Mouse (Mus musculus) E14TG2a.4 (cell line): ENCODE data around the gene Cd300lf.

ENCODE experiments used
- H3K27me3 ChIP-seq: 2 replicates; pipeline ENCODE4 v1.6.1; 2014; ENCODE audit warnings: low read length, control low read depth; ENCODE audit not compliant: insufficient read depth
- H3K36me3 ChIP-seq: 2 replicates; pipeline ENCODE4 v1.6.1; 2014; ENCODE audit warnings: low read length, control low read depth; ENCODE audit not compliant: insufficient read depth
- H3K4me1 ChIP-seq: replicated peaks from 2 replicates; pipeline ENCODE4 v1.6.1; 2014; ENCODE audit warnings: low read depth, low read length, control low read depth
- H3K4me3 ChIP-seq: replicated peaks from 2 replicates; pipeline ENCODE4 v1.5.1; 2014; ENCODE audit warnings: mild to moderate bottlenecking, low read length
- H3K9me3 ChIP-seq: 2 replicates; pipeline ENCODE4 v1.6.1; 2014; ENCODE audit warnings: low read length, control low read depth
- CTCF ChIP-seq: conservative IDR thresholded peaks from 2 replicates; pipeline ENCODE4 v1.5.1; 2014; ENCODE audit warnings: low read length
- NANOG ChIP-seq: IDR thresholded peaks from 2 replicates; pipeline ENCODE4 v1.6.1; 2014; ENCODE audit warnings: borderline replicate concordance, low read length, mixed read lengths
- POU5F1 ChIP-seq: IDR thresholded peaks from 2 replicates; pipeline ENCODE4 v1.6.1; 2014; ENCODE audit warnings: low read length, borderline replicate concordance

Cd300lf gene

DNA sequence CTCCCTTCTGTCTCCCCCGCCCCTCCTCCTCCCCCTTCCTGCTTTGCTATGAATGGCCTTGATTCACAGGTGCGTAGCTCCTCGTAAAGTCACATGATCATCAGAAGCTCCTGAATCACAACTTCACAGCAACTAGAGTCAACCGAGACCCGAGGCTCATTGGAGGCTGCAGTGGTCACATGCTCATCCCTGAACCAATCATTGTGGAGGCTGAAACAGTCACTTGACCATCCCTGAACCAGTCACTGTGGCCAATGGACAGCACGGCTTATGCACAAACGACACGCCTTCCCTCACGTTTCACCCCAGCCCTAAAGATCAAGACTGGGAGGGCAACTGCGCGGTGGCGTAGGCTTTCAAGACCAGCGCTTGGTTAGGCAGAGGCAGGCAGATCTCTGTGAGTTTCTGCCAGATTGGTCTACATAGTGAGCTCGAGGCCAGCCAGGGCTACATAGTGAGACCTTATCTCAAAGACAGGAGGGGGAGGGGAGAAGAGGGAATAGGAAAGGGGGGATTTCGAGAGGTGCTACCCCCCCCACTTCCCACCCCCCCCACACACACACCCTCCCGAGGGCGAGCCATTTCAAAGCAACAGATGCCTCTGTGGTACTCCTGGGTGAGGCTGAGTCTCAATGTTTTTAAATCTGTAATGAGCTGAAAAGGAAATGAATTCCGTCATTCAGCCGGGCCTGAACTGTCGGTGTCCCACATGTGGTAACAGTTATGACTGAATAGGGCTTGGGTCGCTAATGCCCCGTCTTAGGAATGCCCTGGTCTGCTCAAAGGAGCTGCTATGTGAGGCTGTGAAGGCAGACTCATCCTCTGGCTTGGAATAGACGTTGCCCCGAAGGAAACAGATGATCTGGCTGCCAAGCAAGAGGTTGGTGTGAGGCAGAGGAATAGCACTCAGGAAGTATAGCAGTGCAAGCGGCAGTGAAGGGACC, 30.1 kb downstream of the Cd300lf start:
- no peak for TF ChIP-seq NANOG
- TF ChIP-seq POU5F1 = no peak
- TF ChIP-seq CTCF = no peak
- Histone ChIP-seq H3K36me3 (peaks cover 6% of the 10 kb centered on the region), H3K27me3 (no peaks in the 10 kb centered on the region), H3K4me1 (peaks cover 69% of the 10 kb centered on the region), H3K4me3 (peak overlapping the region; percentile 44), H3K9me3 (no peaks in the 10 kb centered on the region)

DNA sequence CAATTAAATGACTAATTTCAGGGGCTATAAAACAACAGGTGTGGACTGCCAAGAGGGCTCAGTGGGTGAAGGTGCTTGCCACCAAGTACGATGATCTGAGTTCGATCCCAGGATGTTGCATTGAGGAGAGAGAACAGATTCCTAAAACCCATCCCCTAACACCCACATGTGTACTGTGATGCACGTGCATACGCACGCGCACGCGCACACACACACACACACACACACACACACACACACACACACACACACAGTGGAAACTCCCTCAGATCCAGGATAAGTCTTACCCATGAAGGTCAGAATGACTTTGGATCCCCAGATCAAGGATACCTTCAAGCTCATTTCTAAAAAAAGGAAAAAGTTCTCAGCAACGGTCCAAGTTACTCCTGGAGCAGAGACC, 31.7 kb downstream of the Cd300lf start:
- Histone ChIP-seq H3K36me3 (peaks cover 10% of the 10 kb centered on the region), H3K9me3 (no peaks in the 10 kb centered on the region), H3K4me3 (peak overlapping the region; percentile 61), H3K4me1 (peaks cover 71% of the 10 kb centered on the region), H3K27me3 (no peaks in the 10 kb centered on the region)
- TF ChIP-seq POU5F1 = no peak

DNA sequence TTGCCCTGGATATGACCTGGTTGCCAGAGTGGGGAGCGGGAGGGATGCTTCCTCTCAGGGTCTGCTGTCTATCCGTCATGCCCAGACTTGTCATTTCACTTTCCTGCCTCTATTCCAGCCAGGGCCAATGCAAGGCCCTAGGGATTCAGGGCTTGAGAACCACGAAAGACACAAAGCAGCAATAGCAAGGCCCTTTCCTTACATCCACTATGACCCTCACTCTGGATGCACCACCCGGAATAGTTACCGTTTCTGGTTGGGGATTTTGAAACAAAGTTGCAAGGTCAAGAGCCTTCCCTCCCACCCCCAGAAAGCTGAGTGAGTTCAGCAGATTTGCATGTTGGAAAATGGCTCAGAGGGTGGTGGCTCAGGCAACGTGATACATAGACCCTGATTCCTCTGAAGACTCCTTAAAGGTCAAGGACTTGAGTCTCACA, 32.2 kb downstream of the Cd300lf start:
- TF ChIP-seq NANOG = no peak
- TF ChIP-seq POU5F1 = no peak
- TF ChIP-seq CTCF = no peak

DNA sequence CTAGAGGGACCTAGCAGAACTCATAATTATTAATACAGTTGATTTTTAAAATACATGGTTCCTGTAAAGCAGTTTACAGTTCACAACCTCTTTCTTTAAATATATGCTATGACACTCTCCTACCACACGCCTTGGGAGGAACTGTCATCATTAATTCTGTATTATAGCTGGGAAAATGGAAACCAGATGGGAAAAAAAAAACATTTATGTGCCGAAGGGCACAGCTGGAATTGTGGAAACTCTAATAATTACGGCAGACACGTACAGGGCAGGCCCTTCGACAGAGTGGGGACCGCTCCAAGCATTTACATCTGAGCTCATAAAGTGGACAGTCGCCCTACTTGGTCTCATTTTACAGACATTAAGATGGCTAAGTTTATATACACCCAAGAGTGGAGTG, 33.1 kb downstream of the Cd300lf start:
- peak overlapping the region; percentile 61; the same call in 1 of the 2 replicates for H3K4me3 ChIP-seq
- H3K4me1 ChIP-seq = peaks cover 83% of the 10 kb centered on the region
- no peaks in the 10 kb centered on the region for H3K27me3 ChIP-seq
- peaks cover 10% of the 10 kb centered on the region for H3K36me3 ChIP-seq
- no peaks in the 10 kb centered on the region for H3K9me3 ChIP-seq
- TF ChIP-seq POU5F1 = no peak
- no peak for TF ChIP-seq NANOG
- TF ChIP-seq CTCF = no peak

More for the DNA sequence above, 32.2 kb downstream of the Cd300lf start:
- H3K9me3 ChIP-seq = no peaks in the 10 kb centered on the region
- H3K4me1 ChIP-seq = peaks cover 76% of the 10 kb centered on the region
- H3K36me3 ChIP-seq = peaks cover 10% of the 10 kb centered on the region
- H3K4me3 ChIP-seq = peak overlapping the region; percentile 61
- no peaks in the 10 kb centered on the region for H3K27me3 ChIP-seq

DNA sequence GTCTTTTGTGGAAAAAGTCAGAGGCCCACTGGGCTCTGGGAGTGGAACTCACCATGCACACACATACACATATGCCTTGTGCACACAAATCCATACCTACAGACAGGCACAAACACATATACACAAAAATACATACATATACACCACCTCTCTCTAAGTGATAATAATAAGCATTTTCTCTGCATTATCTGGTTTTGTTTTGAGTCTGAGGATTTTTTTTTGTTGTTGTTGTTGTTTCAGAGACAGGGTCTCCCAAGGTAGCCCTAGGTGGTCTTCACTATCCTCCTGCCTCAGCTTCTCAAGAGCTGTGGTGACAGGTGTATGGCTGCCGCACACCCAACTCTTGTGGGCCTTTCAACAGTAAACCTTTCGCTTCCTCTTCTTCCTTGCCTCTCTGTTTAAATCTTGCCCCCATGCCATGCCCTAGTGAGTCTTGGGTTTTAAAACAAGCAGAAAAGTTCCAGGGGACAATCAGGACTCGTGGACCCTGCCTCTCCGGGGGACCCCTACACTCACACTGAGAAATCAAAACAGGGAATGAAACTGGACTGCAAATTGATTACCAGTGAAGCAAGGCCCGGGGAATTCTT, 33.7 kb downstream of the Cd300lf start:
- Histone ChIP-seq H3K4me3 (no peak overlapping the region), H3K27me3 (no peaks in the 10 kb centered on the region), H3K4me1 (peaks cover 78% of the 10 kb centered on the region), H3K9me3 (no peaks in the 10 kb centered on the region), H3K36me3 (peaks cover 10% of the 10 kb centered on the region)
- TF ChIP-seq NANOG (no peak), CTCF (no peak)

DNA sequence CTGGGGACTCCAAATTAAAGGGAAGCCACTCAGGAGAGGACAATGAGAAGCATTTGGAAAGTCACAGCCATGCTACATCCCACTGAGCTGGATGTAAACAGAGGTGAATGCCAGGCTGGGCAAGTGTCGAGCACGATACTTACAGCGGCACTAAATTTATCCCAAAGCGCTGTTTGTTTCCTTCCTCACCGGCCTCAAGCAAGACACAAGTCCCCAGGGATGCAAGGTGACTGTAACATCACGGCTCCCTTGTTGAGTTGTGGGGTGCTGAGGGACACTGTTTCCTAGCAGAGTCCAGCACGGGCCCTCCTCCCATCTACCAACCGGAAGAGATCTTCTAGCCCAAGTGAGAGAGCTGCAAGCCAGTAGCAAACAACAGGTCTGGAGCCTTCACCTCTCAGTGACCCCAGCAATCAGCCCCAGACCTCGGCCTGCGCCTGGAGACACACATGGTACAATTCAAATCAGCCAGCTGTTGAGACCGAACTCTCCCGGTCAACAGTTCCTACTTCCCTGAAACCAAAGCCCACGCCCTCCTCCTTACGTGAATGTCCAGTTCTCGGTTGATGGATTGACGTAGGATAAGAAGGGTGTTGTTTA, 34.5 kb downstream of the Cd300lf start:
- Histone ChIP-seq H3K4me1 (peaks cover 71% of the 10 kb centered on the region), H3K27me3 (no peaks in the 10 kb centered on the region), H3K9me3 (no peaks in the 10 kb centered on the region), H3K36me3 (peaks cover 10% of the 10 kb centered on the region), H3K4me3 (no peak overlapping the region)
- TF ChIP-seq NANOG = no peak
- no peak for TF ChIP-seq POU5F1
- no peak for TF ChIP-seq CTCF

DNA sequence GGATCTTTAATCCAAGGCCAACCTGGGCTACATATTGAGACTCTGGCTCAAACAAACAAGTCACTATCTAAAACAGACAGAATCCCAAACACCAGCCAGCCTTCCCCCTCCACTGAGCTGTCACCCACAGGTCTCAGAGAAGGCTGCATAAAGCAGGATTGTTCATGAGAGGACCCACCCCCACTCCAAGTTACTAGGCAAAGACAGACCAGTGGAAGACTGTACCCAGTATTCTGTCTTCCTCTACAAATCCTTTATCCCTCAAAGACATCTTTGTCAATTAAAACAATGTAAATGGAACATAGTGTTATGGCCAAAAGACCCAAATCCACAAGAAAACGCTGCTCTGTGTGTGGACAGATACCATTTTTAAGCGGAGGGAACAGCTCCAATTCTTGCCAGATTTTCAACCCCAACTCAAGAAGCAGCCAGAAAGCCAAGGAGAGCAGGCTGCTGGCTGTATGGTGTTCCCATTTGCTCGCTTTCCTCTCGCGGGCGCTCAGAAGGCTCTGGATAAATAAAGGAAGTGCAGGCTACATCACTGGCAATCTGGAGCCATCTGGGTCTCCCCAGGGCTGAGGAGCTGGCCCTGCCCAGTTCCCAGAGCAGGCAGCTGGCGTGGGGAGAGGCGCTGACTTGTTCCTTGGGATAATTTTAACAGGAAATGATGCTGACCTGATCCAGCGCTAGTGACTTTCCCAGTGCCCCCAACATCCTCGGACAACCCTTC, 35.4 kb downstream of the Cd300lf start:
- peaks cover 10% of the 10 kb centered on the region for H3K36me3 ChIP-seq
- no peaks in the 10 kb centered on the region for H3K27me3 ChIP-seq
- H3K4me3 ChIP-seq = no peak overlapping the region
- H3K4me1 ChIP-seq = peaks cover 66% of the 10 kb centered on the region
- TF ChIP-seq NANOG (no peak), CTCF (no peak), POU5F1 (no peak)
- H3K9me3 ChIP-seq = peaks cover 2% of the 10 kb centered on the region; the same call in 1 of the 2 replicates

DNA sequence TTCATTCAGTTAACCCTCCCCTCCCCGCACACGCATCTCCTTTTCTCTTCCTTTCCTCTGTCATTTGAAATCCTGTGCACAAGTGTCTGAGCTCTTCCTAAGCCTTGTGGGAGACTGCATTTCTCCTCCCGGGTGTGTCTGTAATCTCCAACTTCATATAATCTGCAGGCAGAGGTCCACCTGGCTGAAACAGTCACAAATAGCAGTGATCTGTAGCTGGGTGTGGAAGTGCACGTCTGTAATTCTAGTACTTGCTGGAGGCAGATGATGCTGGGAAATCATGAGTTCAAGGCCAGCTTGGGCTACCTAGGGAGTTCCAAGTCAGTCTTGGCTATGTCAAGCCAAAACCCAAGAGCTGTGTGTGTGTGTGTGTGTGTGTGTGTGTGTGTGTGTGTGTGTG, 41.7 kb downstream of the Cd300lf start:
- peak overlapping the region; percentile 73 for H3K4me3 ChIP-seq
- no peak for TF ChIP-seq NANOG
- no peak for TF ChIP-seq CTCF
- no peak for TF ChIP-seq POU5F1
- H3K4me1 ChIP-seq = peaks cover 36% of the 10 kb centered on the region
- peaks cover 31% of the 10 kb centered on the region for H3K27me3 ChIP-seq
- no peaks in the 10 kb centered on the region; the same call in 1 of the 2 replicates for H3K36me3 ChIP-seq
- H3K9me3 ChIP-seq = peaks cover 9% of the 10 kb centered on the region; the same call in 1 of the 2 replicates
